Mouse (Mus musculus) forebrain, postnatal 0 days (tissue): ENCODE measurements around the gene Kptn. TPM values are rescaled to one million over a fixed set of nuclear protein-coding genes. Genes with fewer than 3 reads are reported as not detected.

Source experiments
- ATAC-seq: fragments of 200-750 bp; cut with Nextera tagmentation; 2 replicates; pipeline ENCODE4 v1.8.0; 2017; ENCODE audit warnings: mild to moderate bottlenecking, moderate library complexity
- DNase-seq: peaks from one replicate; pipeline ENCODE4 v3.0.0-alpha.2; 2015
- H3K27ac ChIP-seq: fragments of 300-500 bp; sonication (generic); 2 replicates; pipeline ENCODE4 v1.5.1; 2014; ENCODE audit warnings: low read depth, mild to moderate bottlenecking, antibody characterized with exemption, low read length, moderate library complexity, mixed read lengths
- H3K27me3 ChIP-seq: fragments of 300-500 bp; sonication (generic); 2 replicates; pipeline ENCODE4 v1.6.1; 2014; ENCODE audit warnings: mild to moderate bottlenecking, low read length, mixed read lengths; ENCODE audit not compliant: insufficient read depth
- H3K36me3 ChIP-seq: fragments of 300-500 bp; sonication (generic); 2 replicates; pipeline ENCODE4 v1.6.1; 2014; ENCODE audit warnings: mild to moderate bottlenecking, moderate library complexity; ENCODE audit not compliant: insufficient read depth
- H3K4me1 ChIP-seq: fragments of 300-500 bp; sonication (generic); 2 replicates; pipeline ENCODE4 v1.6.1; 2014; ENCODE audit warnings: antibody characterized with exemption; ENCODE audit not compliant: insufficient read depth
- H3K4me2 ChIP-seq: fragments of 300-500 bp; sonication (generic); 2 replicates; pipeline ENCODE4 v1.6.1; 2014; ENCODE audit warnings: low read depth, mild to moderate bottlenecking, moderate library complexity
- H3K4me3 ChIP-seq: fragments of 300-500 bp; sonication (generic); 2 replicates; pipeline ENCODE4 v1.5.1; 2014; ENCODE audit warnings: low read depth, low read length, mixed read lengths
- H3K9ac ChIP-seq: fragments of 300-500 bp; sonication (generic); 2 replicates; pipeline ENCODE4 v1.6.1; 2014; ENCODE audit warnings: mild to moderate bottlenecking
- H3K9me3 ChIP-seq: fragments of 300-500 bp; sonication (generic); 2 replicates; pipeline ENCODE4 v1.6.1; 2016; ENCODE audit warnings: low read length
- CTCF ChIP-seq: sonication (generic); IDR thresholded peaks from 2 replicates; pipeline ENCODE4 v1.5.1; 2016; ENCODE audit warnings: antibody characterized with exemption, control low read depth, low read depth
- WGBS: fragments of 180-500 bp; shearing (Covaris S2); extraction: QIAGEN DNeasy Blood & Tissue Kit; methylation state at CpG from one replicate; pipeline ENCODE4 v1.1.7; 2014; 5-methylcytosine and 5-hydroxymethylcytosine counted together
- polyA plus RNA-seq: library from polyadenylated mRNA; unstranded; fragments of >200 nt; fragmentation: Nextera tagmentation; extraction: Ambion mirVana; gene quantifications from 2 replicates; pipeline ENCODE4 v1.2.1, GENCODE M21; 2015
- total RNA-seq: library from RNA; depleted of rRNA; stranded (reverse); fragments of >200 nt; gene quantifications from 2 replicates; pipeline ENCODE4 v1.2.3, GENCODE M21; 2014

The Kptn gene
- total and polyA plus RNA-seq, 2 experiments from 2014 or later = 37.2 to 53.7 TPM

GRCm38 (mm10) chr7:16120262-16120600 lies 536 bp downstream of the Kptn start:
- Histone ChIP-seq H3K9me3 (no peaks in the 10 kb centered on the region), H3K27me3 (no peaks in the 10 kb centered on the region), H3K27ac (no peak overlapping the region), H3K4me2 (peak overlapping the region; percentile 59), H3K4me3 (peak overlapping the region; percentile 91), H3K9ac (peak overlapping the region; percentile 87), H3K4me1 (peaks cover 7% of the 10 kb centered on the region), H3K36me3 (peaks cover 24% of the 10 kb centered on the region)
- ATAC-seq (0 out of 2 replicates have a peak, but pooled peaks have one; percentile 1), DNase-seq (no peak)
- WGBS = 51% methylated on average over 9 of the region's 9 CpGs
- no peak for TF ChIP-seq CTCF

GRCm38 (mm10) chr7:16125829-16126228 lies 6.1 kb downstream of the Kptn start:
- TF ChIP-seq CTCF = no peak; the same call in 1 of the 2 replicates
- 82% methylated on average over 9 of the region's 9 CpGs for WGBS
- ATAC-seq = no peak
- Histone ChIP-seq H3K4me3 (no peak overlapping the region), H3K27ac (no peak overlapping the region), H3K9me3 (no peaks in the 10 kb centered on the region), H3K4me1 (peaks cover 7% of the 10 kb centered on the region), H3K27me3 (no peaks in the 10 kb centered on the region), H3K36me3 (peaks cover 16% of the 10 kb centered on the region; the same call in 1 of the 2 replicates), H3K4me2 (no peak overlapping the region), H3K9ac (no peak overlapping the region)
- no peak for DNase-seq

GRCm38 (mm10) chr7:16128344-16128743 lies 8.6 kb downstream of the Kptn start:
- peak; percentile 17 for DNase-seq
- no peak overlapping the region for H3K4me3 ChIP-seq
- no peak overlapping the region for H3K27ac ChIP-seq

GRCm38 (mm10) chr7:16128899-16129298 lies 9.2 kb downstream of the Kptn start:
- DNase-seq = no peak
- 0 out of 2 replicates have a peak overlapping the region, but pooled peaks have one; percentile 58 for H3K27ac ChIP-seq
- 60% methylated on average over 5 of the region's 5 CpGs for WGBS
- no peak for TF ChIP-seq CTCF
- ATAC-seq = no peak
- H3K4me1 ChIP-seq = peaks cover 20% of the 10 kb centered on the region
- no peaks in the 10 kb centered on the region for H3K27me3 ChIP-seq
- peaks cover 16% of the 10 kb centered on the region; the same call in 1 of the 2 replicates for H3K36me3 ChIP-seq
- peak overlapping the region; percentile 61 for H3K4me3 ChIP-seq
- H3K9ac ChIP-seq = no peak overlapping the region
- H3K9me3 ChIP-seq = no peaks in the 10 kb centered on the region
- H3K4me2 ChIP-seq = peak overlapping the region; percentile 76

More at GRCm38 (mm10) chr7:16128344-16128743, 8.6 kb downstream of the Kptn start:
- no peak overlapping the region for H3K9ac ChIP-seq
- H3K9me3 ChIP-seq = no peaks in the 10 kb centered on the region
- H3K36me3 ChIP-seq = peaks cover 16% of the 10 kb centered on the region; the same call in 1 of the 2 replicates
- ATAC-seq = no peak
- no peak for TF ChIP-seq CTCF
- H3K4me1 ChIP-seq = peaks cover 20% of the 10 kb centered on the region
- WGBS = 63% methylated on average over 6 of the region's 6 CpGs
- no peaks in the 10 kb centered on the region for H3K27me3 ChIP-seq
- no peak overlapping the region for H3K4me2 ChIP-seq

- H3K4me1 ChIP-seq = peaks cover 20% of the 10 kb centered on the region
- peak; percentile 88 for ATAC-seq
- H3K27ac ChIP-seq = peak within 1 kb of the TSS; percentile 62
- peak; percentile 10; the same call in 1 of the 2 replicates for TF ChIP-seq CTCF
- peaks cover 16% of the 10 kb centered on the region; the same call in 1 of the 2 replicates for H3K36me3 ChIP-seq
- H3K4me3 ChIP-seq = peak within 1 kb of the TSS; percentile 61
- no peaks in the 10 kb centered on the region for H3K9me3 ChIP-seq
- H3K4me2 ChIP-seq = peak within 1 kb of the TSS; percentile 76
- 3% methylated on average over 12 of the region's 12 CpGs for WGBS
- H3K9ac ChIP-seq = peak within 1 kb of the TSS; percentile 70
- no peaks in the 10 kb centered on the region for H3K27me3 ChIP-seq
- peak; percentile 92 for DNase-seq
These were observed 9.7 kb downstream of the Kptn start, which contains the start of gene Slc8a2 for GRCm38 (mm10) chr7:16129421-16129845. TSS of gene Slc8a2 (plus strand) at chr7:16129826.

- H3K4me1 ChIP-seq = peaks cover 20% of the 10 kb centered on the region
- 4% methylated on average over 31 of the region's 38 CpGs for WGBS
These were observed 10.4 kb downstream of the Kptn start for GRCm38 (mm10) chr7:16129846-16130691.

More at GRCm38 (mm10) chr7:16129846-16130691, 10.4 kb downstream of the Kptn start:
- Histone ChIP-seq H3K27me3 (no peaks in the 10 kb centered on the region), H3K4me2 (peak overlapping the region; percentile 76), H3K9me3 (no peaks in the 10 kb centered on the region), H3K36me3 (peaks cover 16% of the 10 kb centered on the region; the same call in 1 of the 2 replicates), H3K4me3 (peak overlapping the region; percentile 61), H3K9ac (peak overlapping the region; percentile 70), H3K27ac (peak overlapping the region; percentile 62)
- DNase-seq (peak; percentile 89), ATAC-seq (peak; percentile 80)
- peak; percentile 41; the same call in 1 of the 2 replicates for TF ChIP-seq CTCF
